Mouse (Mus musculus) thymus, adult 2 months (tissue): Measurements from ENCODE around the gene Cdc42ep2. TPM values are rescaled to one million over a fixed set of nuclear protein-coding genes. Genes with fewer than 3 reads are reported as not detected.

ENCODE experiments used
- DNase-seq: peaks from one replicate; pipeline ENCODE4 v3.0.0; 2021
- H3K27ac ChIP-seq: fragments of 200-500 bp; 2 replicates; pipeline ENCODE4 v1.5.1; 2012; ENCODE audit warnings: low read length, control low read depth; ENCODE audit not compliant: control insufficient read depth, insufficient read depth
- H3K27me3 ChIP-seq: fragments of 200-500 bp; 2 replicates; pipeline ENCODE4 v1.6.1; 2012; ENCODE audit warnings: mild to moderate bottlenecking, low read length, moderate library complexity, mixed read lengths; ENCODE audit not compliant: control insufficient read depth, insufficient read depth
- H3K36me3 ChIP-seq: fragments of 200-500 bp; 2 replicates; pipeline ENCODE4 v1.6.1; 2012; ENCODE audit warnings: mild to moderate bottlenecking, low read length, moderate library complexity; ENCODE audit not compliant: control insufficient read depth, insufficient read depth
- H3K4me1 ChIP-seq: fragments of 200-500 bp; replicated peaks from 2 replicates; pipeline ENCODE4 v1.6.1; 2012; ENCODE audit warnings: low read length; ENCODE audit not compliant: control insufficient read depth, insufficient read depth
- H3K4me3 ChIP-seq: fragments of 200-500 bp; 2 replicates; pipeline ENCODE4 v1.5.1; 2012; ENCODE audit warnings: mild to moderate bottlenecking, low read length, control low read depth, moderate library complexity; ENCODE audit not compliant: control insufficient read depth, insufficient read depth
- CTCF ChIP-seq: fragments of 200-500 bp; IDR thresholded peaks from 2 replicates; pipeline ENCODE4 v1.5.1; 2012; ENCODE audit warnings: mild to moderate bottlenecking, control low read depth, low read length, moderate library complexity, borderline replicate concordance; ENCODE audit not compliant: control insufficient read depth, poor library complexity, insufficient read depth; ENCODE audit errors: extremely low read depth
- POLR2A ChIP-seq: fragments of 200-500 bp; IDR thresholded peaks from 2 replicates; pipeline ENCODE4 v1.6.1; 2012; ENCODE audit warnings: mild to moderate bottlenecking, low read length, control low read depth, moderate library complexity; ENCODE audit not compliant: control insufficient read depth, poor library complexity, insufficient read depth; ENCODE audit errors: extremely low read depth
- WGBS: fragments of 180-500 bp; shearing (Covaris S2); methylation state at CpG from one replicate; pipeline ENCODE4 v1.1.7; 2018; 5-methylcytosine and 5-hydroxymethylcytosine counted together
- polyA plus RNA-seq: library from polyadenylated mRNA; depleted of rRNA; stranded (reverse); fragments of >200 nt; gene quantifications from 2 replicates; pipeline ENCODE4 v1.2.3, GENCODE M21; 2012; rRNA removed

Cdc42ep2 gene
- polyA plus RNA-seq, result 5.1 and 5.8 TPM in 2 replicates

DNA sequence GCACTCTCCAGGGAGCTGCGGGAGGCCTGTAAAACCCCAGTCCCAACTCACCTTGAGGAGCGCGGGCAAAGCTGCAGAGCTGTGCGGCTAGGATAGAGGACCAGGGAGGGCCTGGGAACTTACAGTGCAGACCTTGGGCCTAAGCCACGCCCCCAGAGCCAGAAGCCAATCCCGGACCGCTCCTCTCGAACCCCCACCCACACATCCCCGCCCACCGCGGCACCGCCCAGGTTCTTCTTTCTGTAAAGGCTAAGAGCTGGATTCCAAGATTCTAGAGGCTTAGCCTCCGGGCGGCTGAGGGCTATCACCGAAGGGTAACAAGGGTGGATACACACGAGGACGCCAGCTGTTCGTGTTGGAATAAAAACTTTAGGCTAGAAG is at the start of gene Cdc42ep2:
Cdc42ep2 (minus strand) TSS at position 104 of the 381 bp plus-strand sequence.
- H3K27me3 ChIP-seq, result no peaks in the 10 kb centered on the region
- H3K4me3 ChIP-seq, result peak within 1 kb of the TSS; percentile 53
- H3K27ac ChIP-seq, result no peak within 1 kb of the TSS
- DNase-seq, result peak; percentile 94
- H3K36me3 ChIP-seq, result no peaks in the 10 kb centered on the region
- peaks cover 20% of the 10 kb centered on the region for H3K4me1 ChIP-seq
- TF ChIP-seq POLR2A (no peak), CTCF (no peak)
- 2% methylated on average over 18 of the region's 18 CpGs for WGBS

GRCm38 (mm10) chr19:5967664-5968063 is 43.0 kb upstream of the Cdc42ep2 start:
- H3K4me1 ChIP-seq, result peaks cover 10% of the 10 kb centered on the region
- H3K27ac ChIP-seq, result no peak overlapping the region
- TF ChIP-seq CTCF (no peak), POLR2A (no peak)
- H3K27me3 ChIP-seq, result no peaks in the 10 kb centered on the region
- DNase-seq, result no peak
- no peak overlapping the region for H3K4me3 ChIP-seq
- no peaks in the 10 kb centered on the region for H3K36me3 ChIP-seq
- WGBS, result 96% methylated on average over 10 of the region's 10 CpGs

GRCm38 (mm10) chr19:5966786-5967185 is 42.2 kb upstream of the Cdc42ep2 start:
- Histone ChIP-seq H3K4me1 (peaks cover 12% of the 10 kb centered on the region), H3K36me3 (no peaks in the 10 kb centered on the region), H3K27me3 (no peaks in the 10 kb centered on the region), H3K4me3 (no peak overlapping the region), H3K27ac (no peak overlapping the region)
- DNase-seq, result no peak
- TF ChIP-seq POLR2A (no peak), CTCF (no peak)
- WGBS, result 95% methylated on average over 6 of the region's 6 CpGs

GRCm38 (mm10) chr19:5965910-5966309 is 41.3 kb upstream of the Cdc42ep2 start:
- no peak overlapping the region for H3K27ac ChIP-seq
- no peaks in the 10 kb centered on the region for H3K27me3 ChIP-seq
- no peaks in the 10 kb centered on the region for H3K36me3 ChIP-seq
- H3K4me3 ChIP-seq, result no peak overlapping the region
- TF ChIP-seq POLR2A, result no peak
- no peak for TF ChIP-seq CTCF
- 100% methylated on average over 2 of the region's 2 CpGs for WGBS
- H3K4me1 ChIP-seq, result peaks cover 14% of the 10 kb centered on the region
- DNase-seq, result no peak

DNA sequence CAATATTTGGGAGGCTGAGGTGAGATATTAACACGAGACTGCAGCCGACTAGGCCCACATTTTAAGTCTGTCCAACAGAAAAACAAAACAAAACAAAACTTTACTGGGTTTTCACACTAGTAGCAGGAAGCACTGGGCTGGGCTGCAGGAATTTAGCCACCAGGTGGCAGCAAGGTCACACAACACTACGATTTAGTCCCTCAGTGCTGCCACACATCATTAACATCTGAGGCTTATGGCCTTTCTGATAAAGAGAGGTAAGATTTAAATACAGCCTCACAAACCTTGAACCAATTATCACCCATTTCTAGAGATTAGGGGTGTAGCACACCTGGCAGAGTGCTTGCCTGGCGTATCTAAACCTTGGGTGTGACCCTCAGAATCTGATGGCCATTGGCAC is 40.7 kb upstream of the Cdc42ep2 start:
- TF ChIP-seq POLR2A (no peak), CTCF (no peak; the same call in 1 of the 2 replicates)
- Histone ChIP-seq H3K36me3 (no peaks in the 10 kb centered on the region), H3K4me3 (no peak overlapping the region), H3K4me1 (peaks cover 14% of the 10 kb centered on the region), H3K27ac (no peak overlapping the region), H3K27me3 (no peaks in the 10 kb centered on the region)
- 15% methylated on average over 4 of the region's 4 CpGs for WGBS
- peak; percentile 78 for DNase-seq

DNA sequence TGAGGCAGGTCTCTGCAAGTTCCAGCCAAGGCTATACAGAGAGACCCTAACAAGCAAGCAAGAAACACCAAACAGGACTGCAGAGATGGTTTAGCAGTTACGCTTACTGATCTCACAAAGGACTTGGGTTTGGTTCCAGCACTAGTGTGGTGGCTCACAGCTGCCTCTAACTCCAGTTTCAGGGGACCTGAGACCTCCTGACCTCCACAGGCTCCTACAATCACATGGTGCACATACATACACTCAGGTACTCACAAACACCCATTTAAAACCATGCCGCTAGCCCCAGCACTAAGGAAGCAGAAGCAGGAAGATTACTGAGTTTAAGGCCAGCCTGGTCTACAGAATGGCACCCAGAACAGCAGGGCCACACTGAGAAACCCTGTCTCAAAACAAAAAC is 40.2 kb upstream of the Cdc42ep2 start:
- Histone ChIP-seq H3K36me3 (no peaks in the 10 kb centered on the region), H3K27me3 (no peaks in the 10 kb centered on the region), H3K4me3 (no peak overlapping the region), H3K4me1 (peaks cover 14% of the 10 kb centered on the region), H3K27ac (peak overlapping the region; percentile 7; the same call in 1 of the 2 replicates)
- no peak for TF ChIP-seq CTCF
- 100% methylated on average over 2 of the region's 2 CpGs for WGBS
- no peak for DNase-seq
